Mouse (Mus musculus): Measurements from ENCODE around the gene Aqp3. TPM values are rescaled to one million over a fixed set of nuclear protein-coding genes. Genes with fewer than 3 reads are reported as not detected.

Gene Aqp3
- total and polyA plus RNA-seq, 2 experiments from 2014 or later, result 0.16 to 0.29 TPM

- Histone ChIP-seq H3K4me2 (ENCODE audit: low read depth, low read length) (no peak overlapping the region), H3K4me3 (ENCODE audit: low read length) (no peak overlapping the region), H3K9me3 (ENCODE audit: low read length) (no peaks in the 10 kb centered on the region), H3K9ac (replicated peaks; ENCODE audit: low read length) (no peak overlapping the region), H3K36me3 (ENCODE audit: insufficient read depth, low read length) (no peaks in the 10 kb centered on the region), H3K27me3 (ENCODE audit: insufficient read depth, low read length) (no peaks in the 10 kb centered on the region), H3K27ac (no peak overlapping the region), H3K4me1 (ENCODE audit: insufficient read depth, low read length) (no peaks in the 10 kb centered on the region)
- ATAC-seq, result no peak
- no peak for TF ChIP-seq CTCF (IDR thresholded peaks at IDR 0.05; ENCODE audit: low read depth)
- DNase-seq (ENCODE audit: low spot score), result peak; percentile 21
- 60% methylated on average over 14 of the region's 14 CpGs for WGBS
Measured at GRCm38 (mm10) chr4:41071500-41072429, 26.2 kb downstream of the Aqp3 start.

GRCm38 (mm10) chr4:41065196-41065595 lies 32.8 kb downstream of the Aqp3 start:
- H3K36me3 ChIP-seq (ENCODE audit: insufficient read depth, low read length), result no peaks in the 10 kb centered on the region
- no peak overlapping the region for H3K9ac ChIP-seq (replicated peaks; ENCODE audit: low read length)
- H3K4me1 ChIP-seq (ENCODE audit: insufficient read depth, low read length), result no peaks in the 10 kb centered on the region
- no peak overlapping the region for H3K27ac ChIP-seq
- no peaks in the 10 kb centered on the region for H3K27me3 ChIP-seq (ENCODE audit: insufficient read depth, low read length)
- no peak overlapping the region for H3K4me2 ChIP-seq (ENCODE audit: low read depth, low read length)
- H3K9me3 ChIP-seq (ENCODE audit: low read length), result no peaks in the 10 kb centered on the region
- H3K4me3 ChIP-seq (ENCODE audit: low read length), result no peak overlapping the region
- no peak for DNase-seq (ENCODE audit: low spot score)
- TF ChIP-seq CTCF (IDR thresholded peaks at IDR 0.05; ENCODE audit: low read depth), result no peak
- ATAC-seq, result no peak
- 80% methylated on average over 4 of the region's 4 CpGs for WGBS

GRCm38 (mm10) chr4:41063894-41064673 lies 33.9 kb downstream of the Aqp3 start:
- Histone ChIP-seq H3K4me1 (ENCODE audit: insufficient read depth, low read length) (no peaks in the 10 kb centered on the region), H3K4me2 (ENCODE audit: low read depth, low read length) (0 out of 2 replicates have a peak overlapping the region, but pooled peaks have one; percentile 28), H3K4me3 (ENCODE audit: low read length) (no peak overlapping the region), H3K36me3 (ENCODE audit: insufficient read depth, low read length) (no peaks in the 10 kb centered on the region), H3K9ac (replicated peaks; ENCODE audit: low read length) (no peak overlapping the region), H3K27ac (no peak overlapping the region), H3K9me3 (ENCODE audit: low read length) (no peaks in the 10 kb centered on the region), H3K27me3 (ENCODE audit: insufficient read depth, low read length) (no peaks in the 10 kb centered on the region)
- WGBS, result 29% methylated on average over 16 of the region's 16 CpGs
- TF ChIP-seq CTCF (IDR thresholded peaks at IDR 0.05; ENCODE audit: low read depth), result peak; percentile 58
- ATAC-seq (no peak), DNase-seq (ENCODE audit: low spot score) (peak; percentile 24)

DNA sequence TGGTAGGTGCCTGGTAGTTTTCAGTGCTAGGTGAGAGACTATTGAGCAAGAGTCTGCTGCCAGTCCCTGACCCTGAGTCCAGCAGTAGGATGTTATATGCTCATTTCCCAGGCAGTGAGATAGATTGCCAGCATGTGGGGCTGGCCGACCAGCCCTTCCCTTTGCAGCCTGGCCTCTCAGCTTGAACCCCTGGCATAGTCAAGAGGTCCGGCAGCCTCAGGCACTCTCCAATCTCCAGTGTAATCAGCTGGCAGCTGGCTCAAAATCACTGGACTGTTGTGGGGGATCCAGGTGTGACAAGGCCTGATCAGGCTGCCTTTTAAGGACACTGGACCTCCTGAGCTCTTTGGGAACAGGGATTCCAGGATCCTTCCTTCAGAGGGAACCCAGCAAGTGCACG lies 34.6 kb downstream of the Aqp3 start:
- 53% methylated on average over 3 of the region's 3 CpGs for WGBS
- DNase-seq (ENCODE audit: low spot score) (no peak), ATAC-seq (no peak)

DNA sequence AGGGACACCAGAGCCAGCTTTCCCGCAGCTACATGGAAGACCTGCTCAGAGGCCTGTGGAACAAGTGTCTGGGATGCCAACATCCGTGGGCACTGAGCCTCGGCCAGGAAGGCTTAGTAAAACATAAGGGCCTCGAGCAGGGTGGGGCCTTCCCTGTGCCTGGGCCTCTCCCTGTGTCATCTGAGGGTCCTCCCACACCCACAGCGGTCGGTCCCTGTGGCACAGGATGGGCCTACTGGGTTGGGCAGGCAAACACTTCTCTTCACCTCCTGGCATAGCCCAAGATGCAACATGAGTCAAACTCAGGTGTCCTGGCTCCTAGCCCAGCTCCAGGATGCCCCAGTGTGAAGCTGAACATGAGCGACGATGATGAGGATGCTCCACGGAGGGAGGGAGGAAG lies 40.6 kb downstream of the Aqp3 start:
- Histone ChIP-seq H3K27me3 (ENCODE audit: insufficient read depth, low read length) (no peaks in the 10 kb centered on the region), H3K4me1 (ENCODE audit: insufficient read depth, low read length) (no peaks in the 10 kb centered on the region), H3K36me3 (ENCODE audit: insufficient read depth, low read length) (no peaks in the 10 kb centered on the region), H3K4me3 (ENCODE audit: low read length) (no peak overlapping the region), H3K9me3 (ENCODE audit: low read length) (no peaks in the 10 kb centered on the region), H3K9ac (replicated peaks; ENCODE audit: low read length) (no peak overlapping the region), H3K27ac (no peak overlapping the region), H3K4me2 (ENCODE audit: low read depth, low read length) (no peak overlapping the region)
- ATAC-seq (no peak), DNase-seq (ENCODE audit: low spot score) (no peak)
- WGBS, result 55% methylated on average over 9 of the region's 9 CpGs
- no peak for TF ChIP-seq CTCF (IDR thresholded peaks at IDR 0.05; ENCODE audit: low read depth)

More for the DNA sequence above, 34.6 kb downstream of the Aqp3 start:
- Histone ChIP-seq H3K4me1 (ENCODE audit: insufficient read depth, low read length) (no peaks in the 10 kb centered on the region), H3K36me3 (ENCODE audit: insufficient read depth, low read length) (no peaks in the 10 kb centered on the region), H3K4me2 (ENCODE audit: low read depth, low read length) (no peak overlapping the region), H3K27me3 (ENCODE audit: insufficient read depth, low read length) (no peaks in the 10 kb centered on the region), H3K4me3 (ENCODE audit: low read length) (no peak overlapping the region), H3K9ac (replicated peaks; ENCODE audit: low read length) (no peak overlapping the region), H3K27ac (no peak overlapping the region), H3K9me3 (ENCODE audit: low read length) (no peaks in the 10 kb centered on the region)
- TF ChIP-seq CTCF (IDR thresholded peaks at IDR 0.05; ENCODE audit: low read depth), result no peak

- Histone ChIP-seq H3K9me3 (ENCODE audit: low read length) (no peaks in the 10 kb centered on the region), H3K36me3 (ENCODE audit: insufficient read depth, low read length) (no peaks in the 10 kb centered on the region), H3K9ac (replicated peaks; ENCODE audit: low read length) (no peak overlapping the region), H3K4me3 (ENCODE audit: low read length) (no peak overlapping the region), H3K27me3 (ENCODE audit: insufficient read depth, low read length) (no peaks in the 10 kb centered on the region), H3K4me1 (ENCODE audit: insufficient read depth, low read length) (no peaks in the 10 kb centered on the region), H3K4me2 (ENCODE audit: low read depth, low read length) (no peak overlapping the region), H3K27ac (no peak overlapping the region)
- no peak for TF ChIP-seq CTCF (IDR thresholded peaks at IDR 0.05; ENCODE audit: low read depth)
- 72% methylated on average over 7 of the region's 7 CpGs for WGBS
- no peak for ATAC-seq
- no peak for DNase-seq (ENCODE audit: low spot score)
Measured at GRCm38 (mm10) chr4:41056742-41057332, 41.1 kb downstream of the Aqp3 start.
